Mouse (Mus musculus): ENCODE data around the gene Tmem40. TPM values are rescaled to one million over a fixed set of nuclear protein-coding genes. Genes with fewer than 3 reads are reported as not detected.

Tmem40 gene
- polyA plus RNA-seq, 1 experiment, result not detected

- no peak overlapping the region for H3K4me3 ChIP-seq (ENCODE audit: insufficient read depth, low read length)
- H3K4me1 ChIP-seq (ENCODE audit: control insufficient read depth, insufficient read depth, low read length), result peaks cover 9% of the 10 kb centered on the region
- H3K27ac ChIP-seq (ENCODE audit: insufficient read depth, low read depth, low read length), result no peak overlapping the region
- TF ChIP-seq CTCF (IDR thresholded peaks at IDR 0.05; ENCODE audit: low read depth, low read length) (no peak), POLR2A (IDR thresholded peaks at IDR 0.05; ENCODE audit: borderline replicate concordance, low read depth, low read length) (no peak)
These were observed 30.5 kb upstream of the Tmem40 start for GRCm38 (mm10) chr6:115792691-115793215.

DNA sequence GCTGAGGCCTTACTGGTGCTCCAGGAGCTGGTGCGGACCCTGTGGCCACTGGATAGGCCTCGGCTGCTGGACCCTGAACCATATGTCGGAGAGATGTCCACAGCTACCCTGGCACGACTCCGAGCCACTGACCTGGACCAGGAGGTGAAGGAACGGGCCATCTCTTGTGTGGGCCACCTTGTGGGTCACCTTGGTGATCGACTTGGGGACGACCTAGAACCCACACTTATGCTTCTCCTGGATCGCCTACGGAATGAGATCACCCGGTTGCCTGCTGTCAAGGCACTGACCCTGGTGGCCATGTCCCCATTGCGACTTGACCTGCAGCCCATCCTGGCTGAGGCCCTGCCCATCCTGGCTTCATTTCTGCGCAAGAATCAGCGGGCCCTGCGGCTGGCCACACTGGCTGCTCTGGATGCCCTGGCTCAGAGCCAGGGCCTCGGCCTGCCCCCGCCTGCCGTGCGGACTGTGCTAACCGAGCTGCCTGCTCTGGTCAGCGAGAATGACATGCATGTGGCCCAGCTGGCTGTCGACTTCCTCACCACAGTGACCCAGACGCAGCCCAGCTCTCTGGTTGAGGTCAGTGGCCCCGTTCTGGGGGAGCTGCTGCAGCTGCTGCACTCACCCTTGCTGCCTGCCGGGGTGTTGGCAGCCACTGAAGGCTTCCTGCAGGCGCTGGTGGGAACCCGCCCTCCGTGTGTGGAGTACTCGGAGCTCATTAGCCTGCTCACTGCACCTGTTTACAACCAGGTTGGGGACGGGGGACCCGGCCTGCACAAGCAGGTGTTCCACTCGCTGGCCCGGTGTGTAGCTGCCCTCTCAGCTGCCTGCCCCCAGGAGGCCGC, 29.9 kb upstream of the Tmem40 start:
- TF ChIP-seq CTCF (IDR thresholded peaks at IDR 0.05; ENCODE audit: low read depth, low read length), result no peak
- TF ChIP-seq POLR2A (IDR thresholded peaks at IDR 0.05; ENCODE audit: borderline replicate concordance, low read depth, low read length), result no peak
- H3K4me1 ChIP-seq (ENCODE audit: control insufficient read depth, insufficient read depth, low read length), result peaks cover 9% of the 10 kb centered on the region
- H3K4me3 ChIP-seq (ENCODE audit: insufficient read depth, low read length), result no peak overlapping the region
- no peak overlapping the region for H3K27ac ChIP-seq (ENCODE audit: insufficient read depth, low read depth, low read length)

GRCm38 (mm10) chr6:115791016-115791415, 28.8 kb upstream of the Tmem40 start:
- no peak overlapping the region for H3K4me3 ChIP-seq (ENCODE audit: insufficient read depth, low read length)
- TF ChIP-seq CTCF (IDR thresholded peaks at IDR 0.05; ENCODE audit: low read depth, low read length) (no peak), POLR2A (IDR thresholded peaks at IDR 0.05; ENCODE audit: borderline replicate concordance, low read depth, low read length) (no peak)
- H3K27ac ChIP-seq (ENCODE audit: insufficient read depth, low read depth, low read length), result no peak overlapping the region
- H3K4me1 ChIP-seq (ENCODE audit: control insufficient read depth, insufficient read depth, low read length), result peaks cover 9% of the 10 kb centered on the region

DNA sequence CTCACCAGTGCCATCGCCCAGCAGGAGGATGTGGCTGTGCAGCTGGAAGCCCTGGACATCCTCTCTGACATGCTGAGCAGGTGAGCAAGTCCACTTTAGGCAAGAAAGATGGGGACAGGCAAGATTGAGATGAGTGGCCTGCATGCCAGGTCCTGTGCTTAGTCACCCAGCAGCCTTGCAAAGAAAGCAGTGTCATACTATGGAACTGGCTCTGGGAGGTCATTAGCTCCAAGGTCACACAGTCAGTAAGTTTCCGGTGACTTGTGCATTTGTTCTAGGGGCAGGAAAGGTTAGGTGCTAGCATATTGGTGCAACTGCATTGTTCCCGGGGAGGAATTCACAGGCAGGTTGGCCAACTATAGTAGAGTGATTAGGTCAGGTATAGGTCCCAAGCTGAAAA, 20.6 kb upstream of the Tmem40 start:
- Histone ChIP-seq H3K4me1 (ENCODE audit: control insufficient read depth, insufficient read depth, low read length) (no peaks in the 10 kb centered on the region), H3K4me3 (ENCODE audit: insufficient read depth, low read length) (no peak overlapping the region), H3K27ac (ENCODE audit: insufficient read depth, low read depth, low read length) (no peak overlapping the region)
- TF ChIP-seq POLR2A (IDR thresholded peaks at IDR 0.05; ENCODE audit: borderline replicate concordance, low read depth, low read length) (no peak), CTCF (IDR thresholded peaks at IDR 0.05; ENCODE audit: low read depth, low read length) (no peak)

- TF ChIP-seq CTCF (IDR thresholded peaks at IDR 0.05; ENCODE audit: low read depth, low read length) (no peak), POLR2A (IDR thresholded peaks at IDR 0.05; ENCODE audit: borderline replicate concordance, low read depth, low read length) (no peak)
- no peak overlapping the region for H3K27ac ChIP-seq (ENCODE audit: insufficient read depth, low read depth, low read length)
- no peak overlapping the region for H3K4me3 ChIP-seq (ENCODE audit: insufficient read depth, low read length)
- peaks cover 2% of the 10 kb centered on the region; the same call in 1 of the 2 replicates for H3K4me1 ChIP-seq (ENCODE audit: control insufficient read depth, insufficient read depth, low read length)
These were observed 14.2 kb upstream of the Tmem40 start for GRCm38 (mm10) chr6:115776363-115776762.

GRCm38 (mm10) chr6:115775838-115776237, 13.6 kb upstream of the Tmem40 start:
- Histone ChIP-seq H3K4me3 (ENCODE audit: insufficient read depth, low read length) (no peak overlapping the region), H3K4me1 (ENCODE audit: control insufficient read depth, insufficient read depth, low read length) (peaks cover 2% of the 10 kb centered on the region; the same call in 1 of the 2 replicates), H3K27ac (ENCODE audit: insufficient read depth, low read depth, low read length) (no peak overlapping the region)
- TF ChIP-seq POLR2A (IDR thresholded peaks at IDR 0.05; ENCODE audit: borderline replicate concordance, low read depth, low read length), result no peak
- TF ChIP-seq CTCF (IDR thresholded peaks at IDR 0.05; ENCODE audit: low read depth, low read length), result no peak

- Histone ChIP-seq H3K4me3 (ENCODE audit: insufficient read depth, low read length) (peak within 1 kb of the TSS; percentile 60), H3K4me1 (ENCODE audit: control insufficient read depth, insufficient read depth, low read length) (peaks cover 2% of the 10 kb centered on the region; the same call in 1 of the 2 replicates), H3K27ac (ENCODE audit: insufficient read depth, low read depth, low read length) (no peak within 1 kb of the TSS)
- TF ChIP-seq CTCF (IDR thresholded peaks at IDR 0.05; ENCODE audit: low read depth, low read length), result no peak
- TF ChIP-seq POLR2A (IDR thresholded peaks at IDR 0.05; ENCODE audit: borderline replicate concordance, low read depth, low read length), result no peak
These were observed 12.3 kb upstream of the Tmem40 start, which contains the start of gene Cand2 for GRCm38 (mm10) chr6:115774501-115774921. TSS of gene Cand2 (plus strand) at chr6:115774538.

DNA sequence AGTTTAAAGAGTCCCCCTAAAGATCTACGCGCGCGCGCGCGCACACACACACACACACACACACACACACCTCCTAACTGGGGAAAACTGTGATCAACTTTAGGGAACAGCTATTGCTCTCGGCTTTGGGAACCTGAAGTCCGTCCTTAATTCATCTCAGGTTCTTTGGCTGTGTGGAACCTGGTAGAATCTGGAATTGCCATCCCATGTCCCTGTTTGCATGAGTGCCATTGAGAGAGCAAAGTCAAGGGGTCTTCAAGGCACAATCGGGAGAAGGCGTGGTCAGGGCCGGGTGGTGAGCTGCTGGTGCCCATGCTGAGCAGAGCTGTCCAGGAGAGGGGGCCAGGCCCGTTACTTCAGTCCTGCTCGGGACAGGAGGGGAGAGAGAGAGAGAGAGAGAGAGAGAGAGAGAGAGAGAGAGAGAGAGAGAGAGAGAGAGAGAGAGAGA, 11.8 kb upstream of the Tmem40 start:
- Histone ChIP-seq H3K4me3 (ENCODE audit: insufficient read depth, low read length) (peak overlapping the region; percentile 60), H3K27ac (ENCODE audit: insufficient read depth, low read depth, low read length) (no peak overlapping the region), H3K4me1 (ENCODE audit: control insufficient read depth, insufficient read depth, low read length) (peaks cover 2% of the 10 kb centered on the region; the same call in 1 of the 2 replicates)
- TF ChIP-seq CTCF (IDR thresholded peaks at IDR 0.05; ENCODE audit: low read depth, low read length), result no peak
- no peak for TF ChIP-seq POLR2A (IDR thresholded peaks at IDR 0.05; ENCODE audit: borderline replicate concordance, low read depth, low read length)

DNA sequence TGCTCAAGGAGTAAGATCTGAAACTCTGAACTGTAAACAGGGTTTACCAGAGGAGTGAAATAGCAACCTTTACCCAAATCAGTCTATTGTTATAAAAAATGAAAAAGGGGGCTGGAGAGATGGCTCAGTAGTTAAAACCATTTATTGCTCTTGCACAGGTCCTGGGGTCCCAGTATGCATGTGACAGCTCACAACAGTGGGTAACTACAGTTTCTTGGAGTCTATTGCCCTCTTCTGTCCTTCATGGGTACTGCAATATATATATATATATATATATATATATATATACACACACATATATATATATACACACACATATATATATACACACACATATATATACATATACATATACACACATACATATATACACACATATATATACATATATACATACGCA, 10.4 kb upstream of the Tmem40 start:
- Histone ChIP-seq H3K4me3 (ENCODE audit: insufficient read depth, low read length) (no peak overlapping the region), H3K27ac (ENCODE audit: insufficient read depth, low read depth, low read length) (no peak overlapping the region), H3K4me1 (ENCODE audit: control insufficient read depth, insufficient read depth, low read length) (peaks cover 6% of the 10 kb centered on the region)
- TF ChIP-seq CTCF (IDR thresholded peaks at IDR 0.05; ENCODE audit: low read depth, low read length), result no peak
- no peak for TF ChIP-seq POLR2A (IDR thresholded peaks at IDR 0.05; ENCODE audit: borderline replicate concordance, low read depth, low read length)

- H3K4me3 ChIP-seq (ENCODE audit: insufficient read depth, low read length), result no peak overlapping the region
- H3K27ac ChIP-seq (ENCODE audit: insufficient read depth, low read depth, low read length), result no peak overlapping the region
- TF ChIP-seq CTCF (IDR thresholded peaks at IDR 0.05; ENCODE audit: low read depth, low read length), result no peak
- no peak for TF ChIP-seq POLR2A (IDR thresholded peaks at IDR 0.05; ENCODE audit: borderline replicate concordance, low read depth, low read length)
- H3K4me1 ChIP-seq (ENCODE audit: control insufficient read depth, insufficient read depth, low read length), result peaks cover 10% of the 10 kb centered on the region
These were observed 10.0 kb upstream of the Tmem40 start for GRCm38 (mm10) chr6:115772201-115772600.

All from bone marrow macrophage, adult 2 months (primary cell).